Mouse (Mus musculus): ENCODE results near the gene Vcam1. TPM values are rescaled to one million over a fixed set of nuclear protein-coding genes. Genes with fewer than 3 reads are reported as not detected.

Gene Vcam1
- polyA plus RNA-seq, 1 experiment from 2014 or later = 52.1 TPM

DNA sequence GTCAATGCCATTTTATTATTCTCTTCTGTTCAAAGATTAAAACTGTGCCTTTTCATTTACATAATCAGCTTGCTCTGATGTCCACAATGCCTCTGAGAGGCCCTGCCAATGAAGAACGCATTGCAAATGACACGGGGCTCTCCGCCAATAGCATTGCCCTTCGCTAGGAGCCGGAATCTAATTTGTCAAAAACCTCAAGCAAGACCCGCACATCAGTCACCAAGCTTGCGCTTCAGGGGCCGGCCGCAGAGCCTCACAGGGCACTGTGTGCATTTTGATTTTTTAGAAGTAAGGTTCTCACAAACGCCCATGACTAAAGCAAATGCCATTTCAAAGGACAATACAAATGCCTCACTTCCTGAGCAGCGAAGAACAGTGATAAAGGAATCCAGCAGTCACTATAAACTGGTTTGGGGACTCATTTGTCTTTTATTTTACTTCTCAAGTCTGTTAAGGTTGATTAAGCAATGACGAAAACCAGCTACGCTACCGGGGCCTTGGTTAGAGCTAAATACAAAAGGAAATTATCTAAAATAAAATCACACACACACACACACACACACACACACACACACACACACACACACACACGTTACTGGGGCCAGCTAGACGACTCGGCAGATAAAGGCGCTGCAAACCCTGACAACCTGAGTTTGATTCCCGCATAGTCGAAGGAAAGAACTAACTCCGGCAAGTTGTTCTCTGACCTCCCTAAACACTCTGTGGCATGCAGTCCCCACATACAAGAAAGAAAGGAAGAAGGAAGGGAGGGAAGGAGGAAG, 24.4 kb downstream of the Vcam1 start:
- Histone ChIP-seq H3K9me3 (no peaks in the 10 kb centered on the region), H3K9ac (no peak overlapping the region), H3K36me3 (no peaks in the 10 kb centered on the region), H3K4me1 (0 out of 2 replicates have a peak, but pooled peaks cover 3% of the 10 kb centered on the region), H3K4me3 (replicated peaks) (no peak overlapping the region), H3K27me3 (replicated peaks) (no peaks in the 10 kb centered on the region), H3K27ac (no peak overlapping the region), H3K4me2 (peak overlapping the region; percentile 41)
- no peak; the same call in 1 of the 2 replicates for ATAC-seq (ENCODE audit: insufficient read depth, low FRiP score, low read depth)
- 25% methylated on average over 21 of the region's 21 CpGs for WGBS

- Histone ChIP-seq H3K9ac (no peak overlapping the region), H3K36me3 (no peaks in the 10 kb centered on the region), H3K4me1 (0 out of 2 replicates have a peak, but pooled peaks cover 3% of the 10 kb centered on the region), H3K9me3 (no peaks in the 10 kb centered on the region), H3K27ac (no peak overlapping the region), H3K4me3 (replicated peaks) (no peak overlapping the region), H3K4me2 (no peak overlapping the region), H3K27me3 (replicated peaks) (no peaks in the 10 kb centered on the region)
- 60% methylated on average over 4 of the region's 4 CpGs for WGBS
- ATAC-seq (ENCODE audit: insufficient read depth, low FRiP score, low read depth) = no peak
Measured at GRCm38 (mm10) chr3:116104270-116104669, 25.2 kb downstream of the Vcam1 start.

DNA sequence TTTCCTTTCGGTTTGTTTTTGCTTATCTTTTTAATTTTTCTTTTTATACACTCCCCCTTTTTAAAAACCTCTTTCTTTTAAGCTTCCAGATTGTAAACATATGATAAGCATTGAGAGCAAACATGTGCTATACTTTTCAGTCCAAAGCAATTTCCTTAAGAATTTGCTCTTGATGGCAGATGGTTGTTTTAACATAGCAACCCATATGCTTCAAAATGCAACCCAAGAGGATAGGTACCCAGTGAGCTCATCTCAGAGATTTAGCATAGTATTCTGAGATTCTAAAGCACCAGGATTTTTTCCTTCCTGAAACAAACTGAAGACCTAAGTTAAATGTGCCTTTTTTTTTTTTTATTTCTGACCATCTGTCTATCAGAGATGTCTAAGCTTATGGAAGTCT, 28.6 kb downstream of the Vcam1 start:
- Histone ChIP-seq H3K9ac (no peak overlapping the region), H3K27me3 (replicated peaks) (no peaks in the 10 kb centered on the region), H3K9me3 (no peaks in the 10 kb centered on the region), H3K4me1 (0 out of 2 replicates have a peak, but pooled peaks cover 3% of the 10 kb centered on the region), H3K27ac (no peak overlapping the region), H3K36me3 (no peaks in the 10 kb centered on the region), H3K4me2 (no peak overlapping the region), H3K4me3 (replicated peaks) (no peak overlapping the region)
- ATAC-seq (ENCODE audit: insufficient read depth, low FRiP score, low read depth) = no peak
- 47% methylated on average over 1 of the region's 1 CpGs for WGBS

DNA sequence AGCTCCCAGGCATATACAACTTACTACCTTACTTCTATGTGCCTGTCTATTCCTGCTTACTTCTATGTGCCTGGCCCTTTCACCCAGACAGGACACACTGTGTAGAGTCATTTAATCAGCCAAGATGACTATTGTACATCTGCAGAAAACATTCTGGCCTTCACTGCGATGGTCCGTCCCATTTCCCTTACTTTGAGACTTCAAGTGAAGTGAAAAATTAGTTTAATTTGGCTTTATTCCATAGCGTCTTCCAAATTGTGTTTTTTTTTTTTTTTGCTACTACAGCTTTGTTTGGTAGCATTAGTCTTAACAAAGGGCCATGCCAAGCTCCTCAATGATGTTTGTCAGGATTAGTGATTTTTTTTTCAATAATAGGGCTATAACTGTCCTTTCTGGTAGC, 33.6 kb downstream of the Vcam1 start:
- WGBS = 66% methylated on average over 3 of the region's 3 CpGs
- no peaks in the 10 kb centered on the region for H3K27me3 ChIP-seq (replicated peaks)
- H3K27ac ChIP-seq = no peak overlapping the region
- H3K36me3 ChIP-seq = no peaks in the 10 kb centered on the region
- H3K9ac ChIP-seq = no peak overlapping the region
- no peaks in the 10 kb centered on the region for H3K4me1 ChIP-seq
- no peak overlapping the region for H3K4me3 ChIP-seq (replicated peaks)
- H3K9me3 ChIP-seq = no peaks in the 10 kb centered on the region
- H3K4me2 ChIP-seq = no peak overlapping the region
- ATAC-seq (ENCODE audit: insufficient read depth, low FRiP score, low read depth) = no peak

- no peak overlapping the region for H3K4me3 ChIP-seq (replicated peaks)
- H3K4me1 ChIP-seq = no peaks in the 10 kb centered on the region
- no peaks in the 10 kb centered on the region for H3K9me3 ChIP-seq
- H3K27ac ChIP-seq = no peak overlapping the region
- no peak overlapping the region for H3K9ac ChIP-seq
- ATAC-seq (ENCODE audit: insufficient read depth, low FRiP score, low read depth) = no peak
- H3K4me2 ChIP-seq = no peak overlapping the region
- WGBS = 84% methylated on average over 4 of the region's 4 CpGs
- H3K27me3 ChIP-seq (replicated peaks) = no peaks in the 10 kb centered on the region
- no peaks in the 10 kb centered on the region for H3K36me3 ChIP-seq
Measured at GRCm38 (mm10) chr3:116095312-116095711, 34.2 kb downstream of the Vcam1 start.

DNA sequence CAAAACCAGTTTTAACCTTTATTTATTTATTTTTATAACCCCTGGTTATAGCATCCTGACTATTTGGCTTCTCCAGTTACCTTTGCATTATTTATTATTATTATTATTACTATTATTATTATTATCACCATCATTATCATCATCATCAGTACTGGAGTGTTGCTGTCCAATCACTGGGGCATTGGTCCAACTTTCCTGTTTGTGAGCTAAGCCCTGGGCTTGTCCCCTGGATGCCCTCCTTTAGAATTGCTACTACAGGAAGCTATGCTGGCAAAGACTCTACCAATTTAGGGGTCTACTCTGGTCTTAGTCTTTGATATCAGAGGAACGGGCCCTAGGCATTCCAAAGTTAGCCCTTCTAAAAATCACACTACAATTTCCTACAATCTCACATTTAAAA, 34.6 kb downstream of the Vcam1 start:
- no peak for ATAC-seq (ENCODE audit: insufficient read depth, low FRiP score, low read depth)
- Histone ChIP-seq H3K27ac (no peak overlapping the region), H3K4me2 (no peak overlapping the region), H3K9ac (no peak overlapping the region), H3K4me3 (replicated peaks) (no peak overlapping the region), H3K27me3 (replicated peaks) (no peaks in the 10 kb centered on the region), H3K9me3 (no peaks in the 10 kb centered on the region), H3K36me3 (no peaks in the 10 kb centered on the region), H3K4me1 (no peaks in the 10 kb centered on the region)
- 74% methylated on average over 1 of the region's 1 CpGs for WGBS

DNA sequence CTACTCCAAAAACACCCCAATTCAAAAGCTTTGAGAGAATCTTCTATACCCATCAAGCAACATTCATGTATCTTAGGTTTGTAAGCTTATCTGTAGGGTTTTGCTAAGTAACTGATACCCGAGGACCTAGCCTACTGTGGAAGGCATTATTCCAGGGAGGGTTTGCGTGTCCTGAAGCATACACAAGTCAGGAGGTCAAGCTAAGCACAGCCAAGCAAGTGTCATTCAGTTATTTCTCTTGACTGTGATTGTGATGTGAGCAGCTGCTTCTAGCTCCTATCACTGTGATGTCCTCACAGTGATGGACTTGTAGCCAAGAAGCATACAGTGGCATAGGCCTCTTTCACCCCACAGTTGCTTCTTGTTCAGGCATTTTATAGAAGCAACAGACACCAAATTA, 35.2 kb downstream of the Vcam1 start:
- Histone ChIP-seq H3K27me3 (replicated peaks) (no peaks in the 10 kb centered on the region), H3K4me2 (no peak overlapping the region), H3K9ac (no peak overlapping the region), H3K9me3 (no peaks in the 10 kb centered on the region), H3K27ac (no peak overlapping the region), H3K4me1 (no peaks in the 10 kb centered on the region), H3K4me3 (replicated peaks) (no peak overlapping the region), H3K36me3 (no peaks in the 10 kb centered on the region)
- ATAC-seq (ENCODE audit: insufficient read depth, low FRiP score, low read depth) = no peak
- 70% methylated on average over 2 of the region's 2 CpGs for WGBS

- WGBS = 69% methylated on average over 3 of the region's 3 CpGs
- Histone ChIP-seq H3K4me3 (replicated peaks) (no peak overlapping the region), H3K9me3 (0 out of 2 replicates have a peak, but pooled peaks cover 6% of the 10 kb centered on the region), H3K27me3 (replicated peaks) (no peaks in the 10 kb centered on the region), H3K36me3 (no peaks in the 10 kb centered on the region), H3K27ac (no peak overlapping the region), H3K4me1 (no peaks in the 10 kb centered on the region), H3K9ac (no peak overlapping the region), H3K4me2 (no peak overlapping the region)
- ATAC-seq (ENCODE audit: insufficient read depth, low FRiP score, low read depth) = no peak
Measured at GRCm38 (mm10) chr3:116092547-116092946, 36.9 kb downstream of the Vcam1 start.

- no peak overlapping the region for H3K4me3 ChIP-seq (replicated peaks)
- H3K36me3 ChIP-seq = no peaks in the 10 kb centered on the region
- ATAC-seq (ENCODE audit: insufficient read depth, low FRiP score, low read depth) = no peak
- H3K27me3 ChIP-seq (replicated peaks) = no peaks in the 10 kb centered on the region
- H3K9me3 ChIP-seq = 0 out of 2 replicates have a peak, but pooled peaks cover 6% of the 10 kb centered on the region
- no peaks in the 10 kb centered on the region for H3K4me1 ChIP-seq
- H3K9ac ChIP-seq = no peak overlapping the region
- H3K4me2 ChIP-seq = no peak overlapping the region
- 79% methylated on average over 5 of the region's 5 CpGs for WGBS
- H3K27ac ChIP-seq = no peak overlapping the region
Measured at GRCm38 (mm10) chr3:116091706-116092105, 37.8 kb downstream of the Vcam1 start.

- Histone ChIP-seq H3K4me1 (no peaks in the 10 kb centered on the region), H3K9ac (no peak overlapping the region), H3K4me2 (no peak overlapping the region), H3K9me3 (0 out of 2 replicates have a peak, but pooled peaks cover 6% of the 10 kb centered on the region), H3K27ac (no peak overlapping the region), H3K27me3 (replicated peaks) (no peaks in the 10 kb centered on the region), H3K36me3 (no peaks in the 10 kb centered on the region), H3K4me3 (replicated peaks) (no peak overlapping the region)
- ATAC-seq (ENCODE audit: insufficient read depth, low FRiP score, low read depth) = no peak
- whole genome bisulfite sequencing = 51% methylated on average over 4 of the region's 4 CpGs
Measured at GRCm38 (mm10) chr3:116085962-116086361, 43.5 kb downstream of the Vcam1 start.

DNA sequence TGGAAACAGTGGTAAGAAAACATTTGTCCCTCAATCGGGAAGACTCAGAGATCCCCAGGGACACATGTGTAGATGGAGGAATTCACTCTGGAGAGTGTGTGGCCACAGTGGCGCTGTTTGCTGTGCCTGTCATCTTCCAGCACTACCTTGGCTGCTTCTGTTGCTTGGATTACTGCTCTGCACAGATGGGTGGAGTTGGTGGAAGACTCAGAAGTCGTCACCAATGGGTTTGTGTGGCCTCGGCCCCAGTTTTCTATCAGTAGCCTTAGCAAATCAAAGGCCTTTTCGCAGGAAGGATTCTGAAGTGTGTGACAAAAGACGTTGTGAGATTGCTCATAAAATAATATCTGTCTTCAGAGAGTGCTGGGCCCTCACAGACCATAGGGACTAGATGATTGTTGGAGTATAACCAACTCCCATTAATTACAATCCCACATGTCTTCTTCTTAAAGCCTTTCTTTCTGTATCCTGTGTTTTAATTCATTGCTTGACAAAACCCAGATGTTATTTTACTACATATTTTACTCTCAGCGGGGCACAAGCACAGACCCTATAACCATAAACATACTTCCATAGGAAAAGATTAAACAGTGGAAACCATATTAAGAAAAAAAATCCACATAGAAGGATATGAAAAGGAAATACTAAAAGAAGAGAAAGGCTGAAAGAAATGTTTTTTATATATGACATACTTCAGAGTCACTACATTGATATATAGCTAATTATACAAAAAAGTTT, 48.4 kb downstream of the Vcam1 start:
- Histone ChIP-seq H3K9me3 (no peaks in the 10 kb centered on the region), H3K27me3 (replicated peaks) (no peaks in the 10 kb centered on the region), H3K36me3 (no peaks in the 10 kb centered on the region), H3K9ac (no peak overlapping the region), H3K4me2 (peak overlapping the region; percentile 12; the same call in 1 of the 2 replicates), H3K27ac (peak overlapping the region; percentile 68), H3K4me1 (no peaks in the 10 kb centered on the region), H3K4me3 (replicated peaks) (no peak overlapping the region)
- 47% methylated on average over 7 of the region's 7 CpGs for WGBS
- peak; percentile 28; the same call in 1 of the 2 replicates for ATAC-seq (ENCODE audit: insufficient read depth, low FRiP score, low read depth)

DNA sequence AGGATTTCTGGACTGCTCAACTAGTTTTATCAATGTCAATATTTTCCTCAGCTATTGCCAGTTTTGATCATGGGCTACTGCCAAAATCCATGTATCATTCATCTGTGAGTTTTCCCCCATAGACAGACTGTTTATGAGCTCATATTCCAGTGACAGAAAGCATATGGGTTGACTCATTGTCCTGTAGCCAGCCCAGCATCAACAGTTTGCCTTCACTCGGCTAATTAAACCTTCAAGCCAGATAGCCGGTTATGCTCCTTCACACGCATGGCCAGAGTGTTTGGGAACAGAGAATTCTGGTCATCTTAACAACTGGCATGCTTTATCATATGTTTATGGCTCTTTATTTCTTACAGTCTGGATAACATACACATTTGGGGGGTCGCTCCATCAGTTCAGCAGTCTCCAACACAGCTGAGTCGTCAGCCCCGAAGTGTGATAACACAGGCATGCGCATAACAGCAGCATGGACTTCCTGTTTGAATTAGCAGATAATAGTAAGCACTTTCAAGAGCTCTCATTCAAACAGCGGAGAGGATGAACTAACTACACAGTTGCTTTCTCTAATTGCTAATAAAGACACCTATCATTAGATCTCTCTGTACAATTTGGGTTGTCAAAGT, 49.2 kb downstream of the Vcam1 start:
- Histone ChIP-seq H3K36me3 (no peaks in the 10 kb centered on the region), H3K4me2 (no peak overlapping the region), H3K27me3 (replicated peaks) (no peaks in the 10 kb centered on the region), H3K27ac (peak overlapping the region; percentile 68), H3K9ac (no peak overlapping the region), H3K4me3 (replicated peaks) (no peak overlapping the region), H3K9me3 (no peaks in the 10 kb centered on the region), H3K4me1 (no peaks in the 10 kb centered on the region)
- ATAC-seq (ENCODE audit: insufficient read depth, low FRiP score, low read depth) = peak; percentile 77; the same call in 1 of the 2 replicates
- WGBS = 29% methylated on average over 8 of the region's 8 CpGs

Data from stomach, embryonic 15.5 days (tissue).